Mouse (Mus musculus) Patski (cell line): ENCODE results near the gene Shank1. TPM values are rescaled to one million over a fixed set of nuclear protein-coding genes. Genes with fewer than 3 reads are reported as not detected.

Experiments used
- ATAC-seq: fragments of 100-300 bp; one replicate; pipeline ENCODE4 v1.8.0; 2021
- CTCF ChIA-PET: fragments of 350-600 bp; sonication (Branson Sonifier 250); formaldehyde crosslinking; loops from one replicate; lab custom pipeline; 2022; ENCODE audit warnings: inconsistent platforms; lab: Charles Lee
- POLR2A ChIA-PET: fragments of 350-600 bp; sonication (Branson Sonifier 250); formaldehyde crosslinking; loops from one replicate; lab custom pipeline; 2022; ENCODE audit warnings: antibody characterized with exemption, inconsistent platforms; lab: Charles Lee
- DNase-seq: peaks from one replicate; pipeline ENCODE4 v3.0.0-alpha.2; 2011; ENCODE audit warnings: low read depth, low spot score
- H3K27me3 ChIP-seq: fragments of 371-371 bp; one replicate; pipeline ENCODE4 v1.5.1; 2021
- CTCF ChIP-seq: fragments of 100-300 bp; IDR thresholded peaks from one replicate; pipeline ENCODE4 v1.5.1; 2021
- in situ Hi-C: fragments of 300-500 bp; cut with MboI; formaldehyde crosslinking; loops from 3 replicates; pipeline ENCODE4 v1.11.1; 2018; ENCODE audit warnings: low pct_unique_long_range_greater_than_20kb, mixed read lengths
- polyA plus RNA-seq: library from polyadenylated mRNA; unstranded; gene quantifications from one replicate; pipeline ENCODE4 v1.2.3, GENCODE M21; 2021

Shank1 gene
- polyA plus RNA-seq, 1 experiment from 2014 or later = 1.9 TPM

- no peak for TF ChIP-seq CTCF
- CTCF ChIA-PET = no interaction called here
- H3K27me3 ChIP-seq = peaks cover 47% of the 10 kb centered on the region
- POLR2A ChIA-PET = no interaction called here
- ATAC-seq (no peak), DNase-seq (no peak)
- in situ Hi-C loops = loop anchor here (25.0 kb wide), 1 partner anchor 450 kb away; the partner anchor contains the start of gene Klk4
Measured at GRCm38 (mm10) chr7:44337121-44337849, 27.2 kb downstream of the Shank1 start.

- CTCF ChIA-PET = interaction anchor here (1.2 to 2.0 kb wide), 2 partner anchors 10 to 78 kb away, joined by 3 to 5 read pairs; no protein-coding TSS in a partner anchor
- POLR2A ChIA-PET = no interaction called here
- in situ Hi-C loops = loop anchor here (25.0 kb wide), 1 partner anchor 453 kb away; the partner anchor contains the start of gene Klk4
- H3K27me3 ChIP-seq = peaks cover 53% of the 10 kb centered on the region
- TF ChIP-seq CTCF = no peak
- DNase-seq = no peak
- no peak for ATAC-seq
Measured at GRCm38 (mm10) chr7:44340226-44340625, 30.2 kb downstream of the Shank1 start.

GRCm38 (mm10) chr7:44341119-44341518 is 31.1 kb downstream of the Shank1 start:
- ChIA-PET CTCF (no interaction called here), POLR2A (no interaction called here)
- ATAC-seq (no peak), DNase-seq (no peak)
- peaks cover 52% of the 10 kb centered on the region for H3K27me3 ChIP-seq
- no peak for TF ChIP-seq CTCF
- in situ Hi-C loops = loop anchor here (25.0 kb wide), 1 partner anchor 454 kb away; the partner anchor contains the start of gene Klk4

GRCm38 (mm10) chr7:44341714-44342113 is 31.7 kb downstream of the Shank1 start:
- ChIA-PET POLR2A (no interaction called here), CTCF (no interaction called here)
- in situ Hi-C loops = loop anchor here (25.0 kb wide), 1 partner anchor 454 kb away; the partner anchor contains the start of gene Klk4
- ATAC-seq (no peak), DNase-seq (no peak)
- no peak for TF ChIP-seq CTCF
- peaks cover 53% of the 10 kb centered on the region for H3K27me3 ChIP-seq

- POLR2A ChIA-PET = no interaction called here
- in situ Hi-C loops = loop anchor here (25.0 kb wide), 1 partner anchor 456 kb away; the partner anchor contains the start of gene Klk4
- CTCF ChIA-PET = interaction anchor here (0.8 to 1.8 kb wide), 3 partner anchors 25 to 80 kb away, joined by 3 read pairs; no protein-coding TSS in a partner anchor
- DNase-seq = no peak
- no peak for TF ChIP-seq CTCF
- ATAC-seq = no peak
- H3K27me3 ChIP-seq = peaks cover 50% of the 10 kb centered on the region
Measured at GRCm38 (mm10) chr7:44343459-44344015, 33.5 kb downstream of the Shank1 start.

GRCm38 (mm10) chr7:44344622-44345021 is 34.6 kb downstream of the Shank1 start:
- H3K27me3 ChIP-seq = peaks cover 44% of the 10 kb centered on the region
- ChIA-PET CTCF (interaction anchor here (0.8 kb wide), 1 partner anchor 53 kb away, joined by 3 read pairs; no protein-coding TSS in a partner anchor), POLR2A (no interaction called here)
- in situ Hi-C loops = loop anchor here (25.0 kb wide), 1 partner anchor 457 kb away; the partner anchor contains the start of gene Klk4
- ATAC-seq (no peak), DNase-seq (no peak)
- TF ChIP-seq CTCF = no peak

- in situ Hi-C loops = loop anchor here (25.0 kb wide), 1 partner anchor 462 kb away; the partner anchor contains the start of gene Klk4
- H3K27me3 ChIP-seq = peaks cover 64% of the 10 kb centered on the region
- CTCF ChIA-PET = interaction anchor here (1.0 kb wide), 1 partner anchor 86 kb away, joined by 4 read pairs; no protein-coding TSS in a partner anchor
- POLR2A ChIA-PET = no interaction called here
- DNase-seq (no peak), ATAC-seq (no peak)
- TF ChIP-seq CTCF = no peak
Measured at GRCm38 (mm10) chr7:44349043-44349442, 39.0 kb downstream of the Shank1 start.

GRCm38 (mm10) chr7:44350957-44351711 is 41.1 kb downstream of the Shank1 start:
- peak; percentile 68 for ATAC-seq
- peaks cover 81% of the 10 kb centered on the region for H3K27me3 ChIP-seq
- ChIA-PET CTCF (interaction anchor here (0.6 to 2.1 kb wide), 9 partner anchors 11 to 171 kb away, joined by 3 to 17 read pairs (median 3); no protein-coding TSS in a partner anchor), POLR2A (interaction anchor here (0.6 kb wide), 3 partner anchors 88 to 104 kb away, joined by 4 read pairs; partner anchors contain the start of genes 1700028J19Rik and 2410002F23Rik)
- no peak for TF ChIP-seq CTCF
- peak; percentile 28 for DNase-seq
- in situ Hi-C loops = loop anchor here (5.0 to 10.0 kb wide), 2 partner anchors 46 to 89 kb away; partner anchors contain the start of genes Clec11a and Gm15517

- TF ChIP-seq CTCF = no peak
- ChIA-PET POLR2A (interaction anchor here (0.6 kb wide), 1 partner anchor 92 kb away, joined by 4 read pairs; no protein-coding TSS in a partner anchor), CTCF (interaction anchor here (0.6 to 2.1 kb wide), 7 partner anchors 34 to 92 kb away, joined by 3 to 17 read pairs (median 3); no protein-coding TSS in a partner anchor)
- ATAC-seq (no peak), DNase-seq (no peak)
- H3K27me3 ChIP-seq = peaks cover 85% of the 10 kb centered on the region
- in situ Hi-C loops = loop anchor here (5.0 to 10.0 kb wide), 2 partner anchors 47 to 90 kb away; partner anchors contain the start of genes Clec11a and Gm15517
Measured at GRCm38 (mm10) chr7:44351881-44352749, 42.1 kb downstream of the Shank1 start.
